Mouse (Mus musculus): ENCODE results near the gene Hk2. TPM values are rescaled to one million over a fixed set of nuclear protein-coding genes. Genes with fewer than 3 reads are reported as not detected.

Gene Hk2
- total RNA-seq (2021) = 87.9 and 110 TPM in 2 replicates
- long read RNA-seq, full-length matches to known transcripts = 20 of 41 reads
- long read RNA-seq, partial matches to known transcripts = 18 of 41 reads
- long read RNA-seq, other reads (novel, unspliced or antisense) = 3 of 41 reads

- peak; percentile 90 for DNase-seq
Observed at GRCm38 (mm10) chr6:82774321-82774764, at the start of gene Hk2. TSS of gene Hk2 (minus strand) at chr6:82774454.

DNA sequence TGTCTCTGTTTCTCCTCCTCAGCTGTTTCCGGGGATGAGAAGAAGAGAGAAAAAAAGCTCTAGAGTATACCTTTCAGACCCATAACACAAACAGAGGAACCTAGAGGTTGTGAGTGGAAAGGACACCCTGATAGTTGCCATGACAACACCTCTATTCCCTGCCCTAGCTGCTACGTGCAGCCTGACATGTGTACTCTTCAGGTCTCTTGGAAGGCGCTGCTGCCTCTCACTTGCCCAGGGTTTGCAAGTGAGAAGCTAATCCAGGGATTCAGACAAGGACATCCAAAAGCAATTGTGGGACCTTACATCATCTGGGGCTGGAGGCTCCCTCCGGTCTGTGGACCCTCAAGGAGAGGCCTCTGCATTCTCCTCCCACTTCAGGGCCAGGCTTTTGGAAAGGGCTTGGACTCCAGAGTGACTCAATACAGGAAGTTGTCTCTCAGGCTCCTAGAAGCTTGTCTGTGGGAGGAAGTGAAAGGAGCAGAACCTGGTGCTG lies 47.6 kb upstream of the Hk2 start:
- DNase-seq = no peak

DNA sequence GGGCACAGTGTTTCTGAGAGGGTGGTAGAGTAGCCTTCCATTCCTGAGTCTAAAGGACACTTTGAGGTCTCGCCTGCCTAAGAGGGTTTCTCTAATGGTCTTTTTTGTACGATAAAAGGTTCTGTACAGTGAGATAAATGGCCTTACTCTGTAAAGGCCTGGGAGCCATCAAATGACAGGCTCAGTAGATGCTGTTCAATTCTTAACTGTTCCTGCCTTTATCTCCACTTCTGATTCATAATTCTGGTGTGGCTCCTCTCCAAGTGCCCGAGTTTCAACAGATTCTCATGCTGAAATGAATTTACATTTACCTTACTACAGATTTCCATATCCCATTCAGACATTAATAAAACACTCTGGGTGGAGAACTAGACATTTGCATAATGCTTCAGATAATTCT lies 46.5 kb upstream of the Hk2 start:
- DNase-seq = peak; percentile 24

- no peak for DNase-seq
Observed at GRCm38 (mm10) chr6:82814821-82815220, 40.6 kb upstream of the Hk2 start.

DNA sequence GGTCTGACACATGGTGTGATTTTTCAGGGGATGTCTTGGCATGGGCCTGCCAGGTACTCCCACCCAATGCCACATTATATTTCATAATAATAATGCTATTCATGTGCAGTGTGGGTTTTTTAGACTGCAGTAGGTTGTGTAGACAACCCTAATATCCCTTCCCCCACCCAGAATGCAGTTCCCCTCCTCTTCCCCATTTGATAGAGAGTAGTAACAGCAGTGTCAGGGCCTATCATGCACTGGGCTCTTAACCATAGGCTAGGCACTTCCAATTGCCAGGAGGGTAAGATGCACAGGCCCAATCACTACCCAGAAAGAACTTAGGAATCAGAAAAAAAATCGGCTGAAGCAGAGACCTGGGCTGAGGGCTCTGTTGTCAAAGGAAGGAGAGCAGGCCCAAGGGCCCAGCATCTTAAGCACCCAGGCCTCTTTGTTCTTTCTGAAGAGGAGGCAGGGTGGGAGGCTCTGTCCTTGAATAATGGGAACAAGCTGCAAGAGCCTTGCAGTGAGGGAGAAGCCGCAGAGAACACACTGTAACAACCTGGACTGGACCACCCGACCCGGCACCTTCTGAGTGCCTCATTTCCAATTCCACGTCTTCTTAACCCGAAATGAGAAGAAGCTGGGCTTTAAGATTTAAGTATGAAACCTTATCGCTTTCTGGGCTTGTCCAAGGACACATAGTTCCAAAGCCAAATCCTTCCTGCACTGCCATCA lies 33.9 kb upstream of the Hk2 start:
- DNase-seq = no peak

DNA sequence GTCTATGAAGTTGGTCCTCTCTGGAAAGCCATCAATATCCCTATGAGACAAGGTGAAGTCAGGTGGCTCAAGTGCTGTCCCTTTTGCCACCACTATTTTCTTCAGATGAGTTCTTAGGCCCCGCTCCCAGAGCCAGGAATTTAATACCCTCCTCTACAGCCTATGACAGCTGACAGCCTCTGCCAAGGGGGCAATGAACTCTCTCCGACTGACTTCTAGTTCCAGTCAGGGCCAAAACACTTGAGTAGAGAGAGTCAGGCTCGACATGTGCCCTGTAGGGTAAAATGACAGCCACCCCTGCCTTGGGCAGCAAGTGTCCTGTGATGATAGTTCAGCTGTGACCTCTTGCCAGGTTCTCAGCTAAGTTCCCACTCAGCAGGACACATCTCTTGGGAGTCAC lies 32.7 kb upstream of the Hk2 start:
- no peak for DNase-seq

DNA sequence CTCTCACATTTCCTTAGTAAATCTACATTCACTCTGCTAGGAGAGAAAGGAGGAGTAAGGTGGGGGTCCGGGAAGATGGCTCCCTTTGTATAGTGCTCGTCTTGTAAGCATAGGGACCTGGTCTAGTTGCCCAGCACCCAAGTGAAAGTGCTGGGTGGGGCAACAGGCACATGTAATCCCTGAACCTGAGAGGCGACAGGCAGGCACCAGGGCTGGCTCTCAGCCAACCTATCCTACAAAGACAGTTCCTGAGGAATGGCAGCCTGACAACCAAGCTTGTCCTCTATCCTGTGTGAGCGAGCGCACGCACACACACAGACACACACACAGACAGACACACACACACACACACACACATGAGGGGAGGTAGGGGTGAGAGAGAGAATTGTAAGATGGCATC lies 32.2 kb upstream of the Hk2 start:
- DNase-seq = peak; percentile 13

- no peak for DNase-seq
Observed at GRCm38 (mm10) chr6:82805894-82806293, 31.6 kb upstream of the Hk2 start.

GRCm38 (mm10) chr6:82804984-82805383 lies 30.7 kb upstream of the Hk2 start:
- DNase-seq = no peak

DNA sequence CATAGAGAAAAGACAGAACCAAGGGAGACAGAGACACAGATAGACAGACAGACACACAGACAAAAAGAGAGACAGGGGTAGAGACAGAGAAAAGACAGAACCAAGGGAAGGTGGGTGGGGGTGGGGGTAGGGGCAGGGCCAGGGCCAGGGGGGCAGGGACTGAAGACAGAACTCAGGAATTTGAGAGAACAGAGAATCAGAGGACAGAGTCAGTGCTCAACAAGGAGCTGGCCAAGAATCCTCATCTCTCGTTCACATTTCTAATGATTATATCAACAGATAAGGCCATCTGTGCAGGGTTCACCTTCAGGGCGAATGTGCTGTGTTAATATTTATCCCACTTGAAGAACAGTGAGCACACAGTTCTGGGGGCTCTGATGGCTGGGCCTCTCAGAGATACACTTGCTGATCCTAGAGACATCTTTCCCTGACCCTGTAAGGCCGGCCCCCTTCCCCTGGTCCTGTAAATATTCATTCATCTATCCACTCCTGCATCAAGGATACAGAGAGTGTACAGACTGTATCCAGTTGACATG lies 24.0 kb upstream of the Hk2 start:
- DNase-seq = no peak

- no peak for DNase-seq
Observed at GRCm38 (mm10) chr6:82797300-82797839, 23.1 kb upstream of the Hk2 start.

- no peak for DNase-seq
Observed at GRCm38 (mm10) chr6:82790864-82791263, 16.6 kb upstream of the Hk2 start.

GRCm38 (mm10) chr6:82783906-82784305 lies 9.7 kb upstream of the Hk2 start:
- DNase-seq = no peak

- DNase-seq = no peak
Observed at GRCm38 (mm10) chr6:82780802-82781393, 6.6 kb upstream of the Hk2 start.

GRCm38 (mm10) chr6:82780369-82780768 lies 6.1 kb upstream of the Hk2 start:
- DNase-seq = no peak

DNA sequence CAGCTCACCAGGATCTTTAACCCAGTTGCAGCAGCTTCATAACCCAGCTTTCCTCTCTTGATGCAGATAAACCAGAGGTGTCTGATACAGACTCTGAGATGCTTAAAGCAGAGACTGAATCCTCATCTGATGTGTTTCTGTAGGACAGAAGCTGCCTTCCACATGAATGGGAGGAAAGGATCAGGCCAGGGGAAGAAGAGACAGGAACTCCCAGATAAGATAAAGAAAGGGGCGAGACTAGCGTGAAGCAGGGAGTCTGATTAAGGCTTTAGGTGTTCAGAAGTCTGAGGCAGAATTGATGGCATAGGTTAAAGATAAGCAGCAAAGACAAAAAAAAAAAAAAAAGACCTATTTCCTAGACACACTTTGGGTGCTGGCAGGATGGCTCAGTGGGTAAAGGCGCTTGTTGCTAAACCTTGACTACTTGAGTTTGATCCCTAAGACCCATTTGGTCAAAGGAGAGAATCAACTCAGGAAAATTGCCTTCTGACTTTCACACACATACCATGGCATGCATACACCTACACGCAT lies 2.9 kb upstream of the Hk2 start:
- DNase-seq = no peak

DNA sequence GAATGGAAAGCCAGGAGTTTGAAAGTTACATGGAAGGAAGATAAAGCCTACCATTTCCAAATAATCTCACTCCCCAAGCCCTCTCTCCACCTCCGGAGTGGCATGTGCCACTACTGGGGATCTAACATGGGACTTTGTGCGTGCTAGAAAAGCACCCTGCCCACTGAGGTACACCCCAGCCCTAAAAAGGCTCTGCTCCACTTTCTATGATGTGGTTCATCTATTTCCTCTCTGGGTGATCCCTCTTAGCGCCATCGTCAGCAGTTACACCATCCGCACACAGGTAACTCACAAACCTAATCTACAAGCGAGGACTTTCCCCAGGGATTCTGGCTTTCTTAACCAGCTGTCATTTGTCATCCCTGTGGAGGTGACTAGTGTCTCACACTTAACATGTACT lies 1.1 kb upstream of the Hk2 start:
- DNase-seq = no peak

GRCm38 (mm10) chr6:82773261-82774131 lies 758 bp downstream of the Hk2 start:
- DNase-seq = peak; percentile 49

DNA sequence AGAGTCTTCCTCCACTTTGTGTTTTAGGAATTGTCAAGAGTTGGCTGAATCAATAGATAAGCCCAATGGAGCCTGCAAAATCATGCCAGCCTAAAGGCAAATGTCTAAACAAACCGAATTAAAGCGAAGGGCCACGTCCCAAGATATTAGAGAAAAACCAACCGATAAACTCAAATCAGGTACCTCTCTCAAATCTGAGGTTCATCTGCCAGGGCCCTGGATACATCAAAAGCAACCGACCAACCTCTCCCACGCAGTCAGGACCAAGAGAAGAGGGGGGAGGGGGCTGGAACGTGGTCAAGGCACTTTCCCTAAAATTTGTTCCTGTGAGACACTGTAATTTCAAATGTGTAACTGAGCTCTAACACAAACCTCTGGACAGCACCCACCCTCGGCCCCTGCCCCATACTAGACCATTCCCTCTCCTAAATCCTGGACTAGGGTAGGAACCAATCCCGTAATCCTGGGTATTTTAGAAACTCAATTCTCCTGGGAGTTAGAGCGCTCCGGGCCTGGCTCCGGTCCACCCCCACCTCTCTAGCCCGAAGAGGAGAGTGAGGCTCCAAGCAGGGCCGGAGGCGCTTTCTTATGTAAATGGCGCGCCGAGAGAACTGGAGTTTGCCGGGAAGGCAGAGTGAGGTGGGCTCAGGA lies 1.7 kb downstream of the Hk2 start:
- DNase-seq = peak; percentile 48

GRCm38 (mm10) chr6:82771981-82772409 lies 2.3 kb downstream of the Hk2 start:
- no peak for DNase-seq

GRCm38 (mm10) chr6:82771059-82771458 lies 3.2 kb downstream of the Hk2 start:
- DNase-seq = no peak

Measured in adrenal gland, postnatal 25 days (tissue).